Mouse (Mus musculus): ENCODE measurements around the gene Svs2. TPM values are rescaled to one million over a fixed set of nuclear protein-coding genes. Genes with fewer than 3 reads are reported as not detected.

Gene Svs2
- total RNA-seq, 2 experiments from 2014 or later: not detected

Other genes starting within 250 kb of the Svs2 start
- gene Ywhab, start 243.5 kb downstream of the Svs2 start, total RNA-seq (2021): 10 to 100 TPM; 80.1 to 90.3 TPM
- 1 to 10 TPM in 1 of 2 experiments, under 1 TPM in 1; 0.56 to 1.4 TPM for gene Pabpc1l, start 213.0 kb downstream of the Svs2 start, total RNA-seq (2021)
- gene Stk4, start 168.1 kb downstream of the Svs2 start, total RNA-seq (2021): 10 to 100 TPM; 13.7 to 15.1 TPM
- gene Tomm34, start 167.3 kb downstream of the Svs2 start, total RNA-seq (2021): 10 to 100 TPM; 14.7 to 18.7 TPM
- 1 to 10 TPM; 4.8 to 5.1 TPM for gene Kcns1, start 67.4 kb downstream of the Svs2 start, total RNA-seq (2021)
- under 1 TPM; 0.47 to 0.52 TPM for gene Wfdc5, start 55.7 kb downstream of the Svs2 start, total RNA-seq (2021)
- gene Wfdc12, start 47.9 kb downstream of the Svs2 start, total RNA-seq (2021): not detected
- not detected for gene Wfdc15a, start 38.3 kb downstream of the Svs2 start, total RNA-seq (2021)
- not detected for gene Wfdc15b, start 16.8 kb downstream of the Svs2 start, total RNA-seq (2021)
- not detected for gene Svs3b, start 18.2 kb upstream of the Svs2 start, total RNA-seq (2021)
- gene Svs4, start 40.0 kb upstream of the Svs2 start, total RNA-seq (2021): not detected
- gene Svs3a, start 50.8 kb upstream of the Svs2 start, total RNA-seq (2021): not detected
- not detected for gene Svs6, start 78.3 kb upstream of the Svs2 start, total RNA-seq (2021)
- gene Svs5, start 94.3 kb upstream of the Svs2 start, total RNA-seq (2021): not detected
- gene Slpi, start 150.6 kb upstream of the Svs2 start, total RNA-seq (2021): 1 to 10 TPM in 1 of 2 experiments, not detected in 1; 1.4 TPM
- under 1 TPM; 0.05 to 0.07 TPM for gene Rbpjl, start 164.7 kb upstream of the Svs2 start, total RNA-seq (2021)
- gene Matn4, start 166.7 kb upstream of the Svs2 start, total RNA-seq (2021): 1 to 10 TPM; 5.8 to 7.8 TPM
- gene Sdc4, start 205.4 kb upstream of the Svs2 start, total RNA-seq (2021): 10 to 100 TPM; 52.5 TPM
- 10 to 100 TPM; 16.8 to 18.4 TPM for gene Sys1, start 218.5 kb upstream of the Svs2 start, total RNA-seq (2021)
- gene Gm20458, start 222.5 kb upstream of the Svs2 start, total RNA-seq (2021): 1 to 10 TPM in 1 of 2 experiments, not detected in 1; 3.3 TPM
- not detected for gene Trp53tg5, start 235.3 kb upstream of the Svs2 start, total RNA-seq (2021)
- gene Dbndd2, start 247.6 kb upstream of the Svs2 start, total RNA-seq (2021): 10 to 100 TPM; 13.0 to 17.7 TPM

Measured in gastrocnemius, postnatal 10 days (tissue).